Mouse (Mus musculus) embryonic facial prominence, embryonic 14.5 days (tissue): ENCODE data around the gene Abhd17a. TPM values are rescaled to one million over a fixed set of nuclear protein-coding genes. Genes with fewer than 3 reads are reported as not detected.

ENCODE experiments used
- ATAC-seq: fragments of 200-750 bp; cut with Nextera tagmentation; 2 replicates; pipeline ENCODE4 v1.8.0; 2017; ENCODE audit warnings: low read depth, moderate number of reproducible peaks, moderate TSS enrichment
- DNase-seq: peaks from one replicate; pipeline ENCODE4 v3.0.0-alpha.2; 2015; ENCODE audit warnings: low spot score
- H3K27ac ChIP-seq: fragments of 300-500 bp; sonication (generic); replicated peaks from 2 replicates; pipeline ENCODE4 v1.5.1; 2014; ENCODE audit warnings: low read depth, mild to moderate bottlenecking, low read length, moderate library complexity
- H3K27me3 ChIP-seq: fragments of 300-500 bp; sonication (generic); replicated peaks from 2 replicates; pipeline ENCODE4 v1.6.1; 2014; ENCODE audit warnings: low read length; ENCODE audit not compliant: control insufficient read depth, insufficient read depth
- H3K36me3 ChIP-seq: fragments of 300-500 bp; sonication (generic); 2 replicates; pipeline ENCODE4 v1.6.1; 2014; ENCODE audit warnings: low read length, mixed read lengths; ENCODE audit not compliant: control insufficient read depth, insufficient read depth
- H3K4me1 ChIP-seq: fragments of 300-500 bp; sonication (generic); 2 replicates; pipeline ENCODE4 v1.6.1; 2014; ENCODE audit warnings: antibody characterized with exemption, low read length; ENCODE audit not compliant: control insufficient read depth, insufficient read depth
- H3K4me2 ChIP-seq: fragments of 300-500 bp; sonication (generic); 2 replicates; pipeline ENCODE4 v1.6.1; 2014; ENCODE audit warnings: low read depth, mild to moderate bottlenecking, low read length, moderate library complexity, mixed read lengths
- H3K4me3 ChIP-seq: fragments of 300-500 bp; sonication (generic); 2 replicates; pipeline ENCODE4 v1.5.1; 2014; ENCODE audit warnings: low read depth, mild to moderate bottlenecking, low read length
- H3K9ac ChIP-seq: fragments of 300-500 bp; sonication (generic); 2 replicates; pipeline ENCODE4 v1.6.1; 2014; ENCODE audit warnings: low read depth, mild to moderate bottlenecking, low read length, moderate library complexity, mixed read lengths
- H3K9me3 ChIP-seq: fragments of 300-500 bp; sonication (generic); 2 replicates; pipeline ENCODE4 v1.6.1; 2016; ENCODE audit warnings: low read length; ENCODE audit not compliant: control insufficient read depth
- WGBS: fragments of 180-500 bp; shearing (Covaris S2); extraction: QIAGEN DNeasy Blood & Tissue Kit; methylation state at CpG from one replicate; pipeline ENCODE4 v1.1.7; 2014; 5-methylcytosine and 5-hydroxymethylcytosine counted together
- polyA plus RNA-seq: library from polyadenylated mRNA; unstranded; fragments of >200 nt; fragmentation: Nextera tagmentation; extraction: Ambion mirVana; gene quantifications from 2 replicates; pipeline ENCODE4 v1.2.1, GENCODE M21; 2014

Gene Abhd17a
- 115 and 124 TPM in 2 replicates for polyA plus RNA-seq

- peak; percentile 99 for DNase-seq
- Histone ChIP-seq H3K27ac (peak within 1 kb of the TSS; percentile 65), H3K27me3 (no peaks in the 10 kb centered on the region), H3K9ac (peak within 1 kb of the TSS; percentile 94), H3K9me3 (no peaks in the 10 kb centered on the region), H3K4me3 (peak within 1 kb of the TSS; percentile 99), H3K36me3 (peaks cover 14% of the 10 kb centered on the region), H3K4me1 (peaks cover 11% of the 10 kb centered on the region), H3K4me2 (peak within 1 kb of the TSS; percentile 98)
- WGBS, result under 1% methylated on average over 42 of the region's 73 CpGs
- peak; percentile 97 for ATAC-seq
Observed at GRCm38 (mm10) chr10:80589879-80590854, at the start of gene Abhd17a. Abhd17a (minus strand) TSS chr10:80590341.

GRCm38 (mm10) chr10:80635345-80635744 is 45.2 kb upstream of the Abhd17a start:
- DNase-seq (no peak), ATAC-seq (no peak)
- Histone ChIP-seq H3K27ac (no peak overlapping the region), H3K36me3 (peaks cover 71% of the 10 kb centered on the region), H3K4me3 (no peak overlapping the region), H3K9me3 (no peaks in the 10 kb centered on the region), H3K4me2 (no peak overlapping the region), H3K4me1 (no peaks in the 10 kb centered on the region), H3K9ac (no peak overlapping the region), H3K27me3 (no peaks in the 10 kb centered on the region)
- 77% methylated on average over 6 of the region's 6 CpGs for WGBS

- no peak overlapping the region for H3K9ac ChIP-seq
- peaks cover 11% of the 10 kb centered on the region for H3K4me1 ChIP-seq
- no peak overlapping the region for H3K4me2 ChIP-seq
- DNase-seq (no peak), ATAC-seq (no peak)
- no peaks in the 10 kb centered on the region for H3K27me3 ChIP-seq
- peaks cover 7% of the 10 kb centered on the region; the same call in 1 of the 2 replicates for H3K36me3 ChIP-seq
- no peak overlapping the region for H3K4me3 ChIP-seq
- H3K27ac ChIP-seq, result no peak overlapping the region
- WGBS, result 73% methylated on average over 9 of the region's 9 CpGs
- H3K9me3 ChIP-seq, result no peaks in the 10 kb centered on the region
Observed at GRCm38 (mm10) chr10:80628925-80629324, 38.8 kb upstream of the Abhd17a start.

GRCm38 (mm10) chr10:80627685-80628084 is 37.5 kb upstream of the Abhd17a start:
- H3K36me3 ChIP-seq, result 0 out of 2 replicates have a peak, but pooled peaks cover 4% of the 10 kb centered on the region
- H3K27me3 ChIP-seq, result no peaks in the 10 kb centered on the region
- DNase-seq (peak; percentile 42), ATAC-seq (peak; percentile 20; the same call in 1 of the 2 replicates)
- H3K4me1 ChIP-seq, result peaks cover 19% of the 10 kb centered on the region
- no peak overlapping the region for H3K4me2 ChIP-seq
- no peaks in the 10 kb centered on the region for H3K9me3 ChIP-seq
- no peak overlapping the region for H3K4me3 ChIP-seq
- 69% methylated on average over 2 of the region's 2 CpGs for WGBS
- H3K27ac ChIP-seq, result no peak overlapping the region
- 0 out of 2 replicates have a peak overlapping the region, but pooled peaks have one; percentile 25 for H3K9ac ChIP-seq

GRCm38 (mm10) chr10:80625764-80626163 is 35.6 kb upstream of the Abhd17a start:
- no peak for ATAC-seq
- Histone ChIP-seq H3K36me3 (no peaks in the 10 kb centered on the region), H3K9ac (no peak overlapping the region), H3K9me3 (no peaks in the 10 kb centered on the region), H3K4me1 (peaks cover 23% of the 10 kb centered on the region), H3K4me2 (no peak overlapping the region), H3K27ac (no peak overlapping the region), H3K27me3 (no peaks in the 10 kb centered on the region), H3K4me3 (no peak overlapping the region)
- no peak for DNase-seq
- WGBS, result 84% methylated on average over 4 of the region's 4 CpGs

- Histone ChIP-seq H3K4me2 (peak overlapping the region; percentile 99), H3K9me3 (no peaks in the 10 kb centered on the region), H3K4me1 (peaks cover 23% of the 10 kb centered on the region), H3K27ac (peak overlapping the region; percentile 97), H3K4me3 (peak overlapping the region; percentile 88), H3K36me3 (no peaks in the 10 kb centered on the region), H3K27me3 (no peaks in the 10 kb centered on the region), H3K9ac (peak overlapping the region; percentile 92)
- DNase-seq (peak; percentile 62), ATAC-seq (no peak)
- 3% methylated on average over 12 of the region's 15 CpGs for WGBS
Observed at GRCm38 (mm10) chr10:80623457-80624191, 33.5 kb upstream of the Abhd17a start.

- Histone ChIP-seq H3K4me3 (peak within 1 kb of the TSS; percentile 88), H3K4me1 (peaks cover 23% of the 10 kb centered on the region), H3K4me2 (peak within 1 kb of the TSS; percentile 99), H3K27ac (peak within 1 kb of the TSS; percentile 97), H3K36me3 (no peaks in the 10 kb centered on the region), H3K9me3 (no peaks in the 10 kb centered on the region), H3K27me3 (no peaks in the 10 kb centered on the region), H3K9ac (peak within 1 kb of the TSS; percentile 92)
- under 1% methylated on average over 47 of the region's 85 CpGs for WGBS
- ATAC-seq (peak; percentile 6), DNase-seq (no peak)
Observed at GRCm38 (mm10) chr10:80622661-80623456, 32.7 kb upstream of the Abhd17a start, which contains the start of gene Csnk1g2. Csnk1g2 (plus strand) TSS chr10:80622838.
